Mouse (Mus musculus) kidney, adult 2 months (tissue): ENCODE data around the gene Gpr146.

Experiments used
- CTCF ChIP-seq: fragments of 200-500 bp; conservative IDR thresholded peaks from 2 replicates; pipeline ENCODE4 v1.5.1; 2011; ENCODE audit warnings: low read depth, mild to moderate bottlenecking, control low read depth, low read length, moderate library complexity, mixed read lengths; ENCODE audit not compliant: insufficient read depth, insufficient read length
- POLR2A ChIP-seq: fragments of 200-500 bp; IDR thresholded peaks from one replicate; pipeline ENCODE4 v1.6.1; 2011; ENCODE audit warnings: low read depth, low read length, control low read depth

- no peak for TF ChIP-seq CTCF
- no peak for TF ChIP-seq POLR2A
Observed at GRCm38 (mm10) chr5:139404801-139405401, 27.4 kb downstream of the Gpr146 start, which contains the start of gene C130050O18Rik.
